In genomic region chr2:174809296-174809695, GRCm38 (mm10) we compare ENCODE assay signal across 32 mouse cellular contexts. TPM values are rescaled to one million over a fixed set of nuclear protein-coding genes. Genes with fewer than 3 reads are reported as not detected.
A peak's percentile ranks its signal among the peaks of the same experiment; 100 is the strongest.
DNase-seq lines count a peak whose midpoint lies in the region; ATAC-seq lines count a peak whose summit lies in the region.
"Had no signal": no experiment of that assay in that cellular context is flagged by ENCODE, and none has a peak within 500 bp of the region (broad histone marks: within the 10 kb centered on the region; RNA-seq: fewer than 3 reads in every experiment).

No protein-coding gene starts in this region.

- no peak overlapping the region for H3K27ac ChIP-seq in hindbrain, embryonic 10.5 days
- no peak overlapping the region for H3K27ac ChIP-seq in hindbrain, embryonic 16.5 days (ENCODE audit: low read depth, low read length)
- H3K27ac ChIP-seq in limb, embryonic 10.5 days: peak overlapping the region; percentile 75
- H3K27ac ChIP-seq: embryonic facial prominence, embryonic 13.5 days; hindbrain, embryonic 12.5 days; layer of hippocampus, adult 2 months; limb, embryonic 12.5 days; lung, embryonic 15.5 days; neural tube, embryonic 13.5 days; stomach, embryonic 15.5 days had no signal

- no peak overlapping the region for H3K4me2 ChIP-seq in hindbrain, embryonic 16.5 days (ENCODE audit: low read length)
- H3K4me2 ChIP-seq: embryonic facial prominence, embryonic 13.5 days; hindbrain, embryonic 12.5 days; limb, embryonic 12.5 days; liver, embryonic 11.5 days; lung, embryonic 15.5 days; midbrain, embryonic 11.5 days; neural tube, embryonic 13.5 days; stomach, embryonic 15.5 days had no signal

- H3K4me3 ChIP-seq in hindbrain, embryonic 10.5 days: no peak overlapping the region
- H3K4me3 ChIP-seq in hindbrain, embryonic 16.5 days (ENCODE audit: low read length): no peak overlapping the region
- H3K4me3 ChIP-seq in limb, embryonic 10.5 days: no peak overlapping the region
- H3K4me3 ChIP-seq: embryonic facial prominence, embryonic 13.5 days; hindbrain, embryonic 12.5 days; layer of hippocampus, adult 2 months; limb, embryonic 12.5 days; lung, embryonic 15.5 days; myocyte; neural tube, embryonic 13.5 days; stomach, embryonic 15.5 days had no signal

- ATAC-seq in hindbrain, embryonic 16.5 days: no peak
- ATAC-seq: forebrain, postnatal 0 days; intestine, postnatal 0 days; midbrain, embryonic 16.5 days; Patski had no signal

- DNase-seq in hindbrain, embryonic 10.5 days (ENCODE audit: low spot score): peak; percentile 17
- peak; percentile 59 for DNase-seq in embryo, embryonic 9.5 days (ENCODE audit: extremely low spot score)
- peak; percentile 76 for DNase-seq in limb, embryonic 10.5 days (ENCODE audit: low spot score)
- DNase-seq in kidney, adult 9 months: no peak
- DNase-seq in frontal cortex, postnatal 10 days (ENCODE audit: low spot score in 2 of 2): no peak
- DNase-seq in left cerebral cortex, adult 8-10 months (ENCODE audit: low spot score in 2 of 2): no peak
- DNase-seq: adrenal gland, postnatal 14 days; cerebellum, adult 11 months; cerebellum, adult 9-10 months; cerebellum, postnatal 36 days; forebrain, postnatal 0 days; gastrocnemius, postnatal 14 days; kidney, postnatal 36 days; retina, postnatal 1 day; right cerebral cortex, postnatal 25 days had no signal

- no peaks in the 10 kb centered on the region for H3K27me3 ChIP-seq in hindbrain, embryonic 10.5 days (ENCODE audit: insufficient read depth, poor library complexity, severe bottlenecking)
- H3K27me3 ChIP-seq in hindbrain, embryonic 16.5 days (replicated peaks; ENCODE audit: control insufficient read depth, insufficient read depth, low read length): no peaks in the 10 kb centered on the region
- H3K27me3 ChIP-seq in limb, embryonic 10.5 days (ENCODE audit: low read depth, poor library complexity, severe bottlenecking): no peaks in the 10 kb centered on the region
- H3K27me3 ChIP-seq: embryonic facial prominence, embryonic 13.5 days; hindbrain, embryonic 12.5 days; limb, embryonic 12.5 days; lung, embryonic 15.5 days; neural tube, embryonic 13.5 days; Patski; stomach, embryonic 15.5 days had no signal

- peaks cover 3% of the 10 kb centered on the region; the same call in 1 of the 2 replicates for H3K9me3 ChIP-seq in hindbrain, embryonic 10.5 days
- H3K9me3 ChIP-seq in hindbrain, embryonic 16.5 days (ENCODE audit: control insufficient read depth, low read length): no peaks in the 10 kb centered on the region
- no peaks in the 10 kb centered on the region for H3K9me3 ChIP-seq in limb, embryonic 10.5 days (replicated peaks)
- H3K9me3 ChIP-seq: embryonic facial prominence, embryonic 13.5 days; lung, embryonic 15.5 days; stomach, embryonic 15.5 days had no signal

- H3K9ac ChIP-seq in hindbrain, embryonic 16.5 days (ENCODE audit: low read depth, low read length): no peak overlapping the region
- H3K9ac ChIP-seq: embryonic facial prominence, embryonic 13.5 days; forebrain, postnatal 0 days; hindbrain, embryonic 12.5 days; limb, embryonic 12.5 days; lung, embryonic 15.5 days; neural tube, embryonic 13.5 days; stomach, embryonic 15.5 days had no signal

- no peaks in the 10 kb centered on the region for H3K36me3 ChIP-seq in hindbrain, embryonic 10.5 days
- no peaks in the 10 kb centered on the region for H3K36me3 ChIP-seq in hindbrain, embryonic 16.5 days (ENCODE audit: control insufficient read depth, insufficient read depth, low read length)
- no peaks in the 10 kb centered on the region for H3K36me3 ChIP-seq in limb, embryonic 10.5 days
- H3K36me3 ChIP-seq: embryonic facial prominence, embryonic 13.5 days; G1E; hindbrain, embryonic 12.5 days; limb, embryonic 12.5 days; lung, embryonic 15.5 days; neural tube, embryonic 13.5 days; stomach, embryonic 15.5 days had no signal

- no peaks in the 10 kb centered on the region for H3K4me1 ChIP-seq in hindbrain, embryonic 10.5 days (replicated peaks)
- H3K4me1 ChIP-seq in hindbrain, embryonic 16.5 days (ENCODE audit: control insufficient read depth, insufficient read depth, low read depth, low read length): no peaks in the 10 kb centered on the region
- H3K4me1 ChIP-seq in limb, embryonic 10.5 days: peaks cover 15% of the 10 kb centered on the region
- H3K4me1 ChIP-seq: lung, embryonic 15.5 days; neural tube, embryonic 13.5 days; stomach, embryonic 15.5 days had no signal

- WGBS in hindbrain, embryonic 10.5 days: 61% methylated on average over 4 of the region's 4 CpGs
- 68% methylated on average over 4 of the region's 4 CpGs for WGBS in hindbrain, embryonic 16.5 days
- WGBS in limb, embryonic 10.5 days: 20% methylated on average over 4 of the region's 4 CpGs

RNA-seq across cellular contexts. Expression of gene Edn3, which starts 48.9 kb away (rescaled TPM):
- polyA plus RNA-seq in hindbrain, embryonic 10.5 days (2016; fragmentation: Nextera tagmentation; extraction: Ambion mirVana): 13.2 and 15.5 TPM in 2 replicates
- 7.3 and 7.5 TPM in 2 replicates for polyA plus RNA-seq in hindbrain, embryonic 16.5 days (2015; fragmentation: Nextera tagmentation; extraction: Ambion mirVana)
- polyA plus RNA-seq in limb, embryonic 10.5 days (2016; fragmentation: Nextera tagmentation; extraction: Ambion mirVana): 8.4 and 19.2 TPM in 2 replicates
- 1 to 10 TPM; 5.1 to 7.7 (median 6.0) TPM for total RNA-seq in left cerebral cortex, adult 8-10 months (2022)
- total RNA-seq: granulocyte monocyte progenitor cell, adult 5-6 weeks; megakaryocyte progenitor cell, adult 5-6 weeks had no signal
- polyA plus RNA-seq: G1E, myocyte, Patski had no signal

Comparison
In these comparisons a context has a peak if more than half of its experiments do, and no peak if none do; other contexts are left out.
1. DNase-seq: peak in hindbrain, embryonic 10.5 days (single experiment), embryo, embryonic 9.5 days (single experiment) and limb, embryonic 10.5 days (single experiment); none in kidney, adult 9 months (single experiment), frontal cortex, postnatal 10 days (0 of 2) and left cerebral cortex, adult 8-10 months (0 of 2).